Mouse (Mus musculus) midbrain, embryonic 10.5 days (tissue): Measurements from ENCODE around the gene Gm4869. TPM values are rescaled to one million over a fixed set of nuclear protein-coding genes. Genes with fewer than 3 reads are reported as not detected.
"Not testable (repeated sequence)": the region's sequence is repeated elsewhere in the genome, so short reads cannot be mapped to it uniquely, and the experiment has no call there.

Experiments used
- DNase-seq: peaks from one replicate; pipeline ENCODE4 v3.0.0-alpha.2; 2017; ENCODE audit warnings: low spot score
- H3K27ac ChIP-seq: fragments of 300-500 bp; sonication (generic); replicated peaks from 2 replicates; pipeline ENCODE4 v1.5.1; 2016; ENCODE audit warnings: mild to moderate bottlenecking
- H3K27me3 ChIP-seq: fragments of 300-500 bp; sonication (generic); 2 replicates; pipeline ENCODE4 v1.6.1; 2016; ENCODE audit warnings: low read depth, mild to moderate bottlenecking; ENCODE audit not compliant: poor library complexity, severe bottlenecking
- H3K36me3 ChIP-seq: fragments of 300-500 bp; sonication (generic); 2 replicates; pipeline ENCODE4 v1.6.1; 2016; ENCODE audit warnings: mild to moderate bottlenecking, moderate library complexity
- H3K4me1 ChIP-seq: fragments of 300-500 bp; sonication (generic); 2 replicates; pipeline ENCODE4 v1.6.1; 2016
- H3K4me3 ChIP-seq: fragments of 300-500 bp; sonication (generic); 2 replicates; pipeline ENCODE4 v1.5.1; 2016; ENCODE audit warnings: mild to moderate bottlenecking, moderate library complexity
- H3K9me3 ChIP-seq: fragments of 300-500 bp; sonication (generic); replicated peaks from 2 replicates; pipeline ENCODE4 v1.6.1; 2016; ENCODE audit warnings: mild to moderate bottlenecking
- WGBS: fragments of 180-500 bp; shearing (Covaris S2); methylation state at CpG from one replicate; pipeline ENCODE4 v1.1.7; 2016; 5-methylcytosine and 5-hydroxymethylcytosine counted together
- polyA plus RNA-seq: library from polyadenylated mRNA; unstranded; fragments of >200 nt; fragmentation: Nextera tagmentation; extraction: Ambion mirVana; gene quantifications from 2 replicates; pipeline ENCODE4 v1.2.1, GENCODE M21; 2016

Gm4869 gene
- polyA plus RNA-seq, 1 experiment from 2014 or later = not detected

- Histone ChIP-seq H3K4me1 (peaks cover 5% of the 10 kb centered on the region), H3K27ac (no peak overlapping the region), H3K4me3 (no peak overlapping the region), H3K36me3 (no peaks in the 10 kb centered on the region), H3K9me3 (no peaks in the 10 kb centered on the region), H3K27me3 (0 out of 2 replicates have a peak, but pooled peaks cover 4% of the 10 kb centered on the region)
- 41% methylated on average over 11 of the region's 11 CpGs for WGBS
- no peak for DNase-seq
These were observed 47.3 kb downstream of the Gm4869 start for GRCm38 (mm10) chr5:140492684-140493233.

GRCm38 (mm10) chr5:140498176-140498575 is 52.7 kb downstream of the Gm4869 start:
- Histone ChIP-seq H3K27ac (no peak overlapping the region), H3K27me3 (peaks cover 8% of the 10 kb centered on the region), H3K36me3 (no peaks in the 10 kb centered on the region), H3K4me3 (no peak overlapping the region), H3K9me3 (no peaks in the 10 kb centered on the region), H3K4me1 (peaks cover 15% of the 10 kb centered on the region)
- no peak for DNase-seq
- WGBS = 84% methylated on average over 6 of the region's 6 CpGs

- Histone ChIP-seq H3K4me3 (no peak overlapping the region), H3K4me1 (peaks cover 32% of the 10 kb centered on the region), H3K27me3 (peaks cover 23% of the 10 kb centered on the region), H3K27ac (no peak overlapping the region), H3K36me3 (no peaks in the 10 kb centered on the region), H3K9me3 (no peaks in the 10 kb centered on the region)
- WGBS = 92% methylated on average over 6 of the region's 6 CpGs
- DNase-seq = no peak
These were observed 55.3 kb downstream of the Gm4869 start for GRCm38 (mm10) chr5:140500736-140501135.

DNA sequence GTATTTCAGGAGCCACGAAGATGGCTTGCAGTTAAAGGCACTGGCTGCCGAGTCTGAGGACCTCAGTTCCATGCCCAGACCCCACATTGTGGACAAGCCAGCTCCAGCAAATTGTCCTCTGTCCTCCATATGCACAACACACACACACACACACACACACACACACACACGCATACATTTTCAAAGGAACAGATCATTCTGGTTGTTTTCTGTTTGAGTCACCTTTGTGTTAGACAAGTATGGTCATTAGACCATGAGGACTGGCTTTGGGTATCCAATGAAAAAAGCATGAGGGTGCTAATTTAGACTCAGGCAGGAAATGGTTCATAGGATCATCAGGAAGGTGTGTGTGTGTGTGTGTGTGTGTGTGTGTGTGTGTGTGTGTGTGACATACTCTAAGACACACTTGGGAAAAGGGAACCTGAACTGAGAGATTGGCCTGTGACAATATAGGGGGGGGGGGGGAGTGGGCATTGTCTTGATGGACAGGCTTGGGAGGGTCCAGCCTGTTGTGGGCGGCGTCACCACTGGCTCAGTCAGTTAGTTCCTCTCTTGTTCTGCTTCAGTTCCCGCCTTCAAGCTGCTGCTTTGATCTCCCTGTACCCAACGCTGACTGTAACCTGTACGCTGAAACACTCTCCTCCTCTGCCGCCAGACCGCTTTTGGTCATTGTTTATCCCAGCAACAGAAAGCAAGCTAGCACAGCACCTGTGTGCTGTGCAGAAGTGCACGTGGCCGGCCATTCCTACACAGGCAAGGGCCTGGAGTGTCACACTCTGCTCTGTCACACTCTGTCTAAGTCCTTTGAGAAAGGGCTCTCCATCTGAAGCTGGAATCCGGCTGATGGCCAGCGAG is 56.8 kb downstream of the Gm4869 start:
- peak overlapping the region; percentile 43 for H3K4me3 ChIP-seq
- peaks cover 23% of the 10 kb centered on the region for H3K27me3 ChIP-seq
- peak; percentile 47 for DNase-seq
- H3K36me3 ChIP-seq = no peaks in the 10 kb centered on the region
- H3K27ac ChIP-seq = peak overlapping the region; percentile 79
- 18% methylated on average over 14 of the region's 14 CpGs for WGBS
- H3K4me1 ChIP-seq = peaks cover 47% of the 10 kb centered on the region
- H3K9me3 ChIP-seq = no peaks in the 10 kb centered on the region

DNA sequence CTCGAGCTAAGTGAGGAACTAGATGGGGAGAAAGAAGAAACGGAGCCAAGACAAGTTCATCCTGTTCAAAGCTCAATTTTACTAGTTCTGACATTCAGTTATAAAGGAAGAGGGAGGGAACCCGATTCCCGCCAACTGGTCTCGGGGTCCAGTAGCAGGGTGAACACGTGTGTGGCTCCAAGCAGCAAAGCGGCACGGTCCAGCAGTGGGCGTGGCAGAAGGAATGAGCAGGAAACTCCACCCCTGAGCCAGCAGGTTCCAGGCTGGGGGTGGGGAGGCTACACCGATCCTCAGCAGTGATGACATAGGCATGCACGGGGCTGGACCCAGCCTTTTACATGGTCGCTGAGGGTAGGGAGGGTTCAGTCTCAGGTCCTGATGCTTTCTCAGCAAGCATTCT is 57.5 kb downstream of the Gm4869 start:
- H3K4me3 ChIP-seq = peak overlapping the region; percentile 43
- peak overlapping the region; percentile 79 for H3K27ac ChIP-seq
- peak; percentile 50 for DNase-seq
- H3K4me1 ChIP-seq = peaks cover 54% of the 10 kb centered on the region
- not testable (repeated sequence) for H3K9me3 ChIP-seq, H3K36me3 ChIP-seq
- WGBS = under 1% methylated on average over 12 of the region's 12 CpGs
- peaks cover 23% of the 10 kb centered on the region for H3K27me3 ChIP-seq

DNA sequence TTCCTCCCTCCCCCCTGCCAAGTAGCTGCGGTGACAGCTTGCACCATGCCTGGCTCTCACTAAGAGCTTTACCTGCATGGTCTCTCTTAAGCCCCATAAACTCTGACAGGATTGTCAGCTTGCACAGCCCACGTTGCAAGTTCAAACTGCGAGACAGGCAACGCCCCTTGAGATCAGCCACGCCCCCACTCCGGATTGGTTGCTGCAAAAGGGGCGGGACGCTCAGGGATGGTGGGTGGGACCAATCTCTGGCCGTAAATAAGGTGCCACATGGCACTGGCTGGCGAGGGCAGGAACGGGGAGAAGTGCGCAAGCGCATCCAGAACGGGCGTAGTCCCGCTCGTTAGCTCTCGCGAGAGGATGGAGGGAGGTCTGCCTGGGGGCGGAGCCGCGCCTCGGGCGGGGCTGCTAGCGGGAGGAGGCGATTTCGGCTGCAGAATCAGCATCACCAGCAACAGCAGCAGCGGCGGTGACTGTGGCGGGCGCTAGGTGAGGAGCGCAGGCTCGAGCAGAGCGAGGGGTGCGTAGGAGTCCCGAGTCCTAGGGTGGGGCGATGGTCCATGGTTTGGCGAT is 59.8 kb downstream of the Gm4869 start, which contains the start of gene Chst12:
Gene Chst12, plus strand, starts transcription at position 343 of the 573 bp plus-strand sequence.
- Histone ChIP-seq H3K27ac (peak within 1 kb of the TSS; percentile 85), H3K9me3 (no peaks in the 10 kb centered on the region), H3K4me3 (peak within 1 kb of the TSS; percentile 63), H3K27me3 (peaks cover 23% of the 10 kb centered on the region), H3K36me3 (no peaks in the 10 kb centered on the region), H3K4me1 (peaks cover 78% of the 10 kb centered on the region)
- WGBS = under 1% methylated on average over 38 of the region's 38 CpGs
- peak; percentile 100 for DNase-seq

DNA sequence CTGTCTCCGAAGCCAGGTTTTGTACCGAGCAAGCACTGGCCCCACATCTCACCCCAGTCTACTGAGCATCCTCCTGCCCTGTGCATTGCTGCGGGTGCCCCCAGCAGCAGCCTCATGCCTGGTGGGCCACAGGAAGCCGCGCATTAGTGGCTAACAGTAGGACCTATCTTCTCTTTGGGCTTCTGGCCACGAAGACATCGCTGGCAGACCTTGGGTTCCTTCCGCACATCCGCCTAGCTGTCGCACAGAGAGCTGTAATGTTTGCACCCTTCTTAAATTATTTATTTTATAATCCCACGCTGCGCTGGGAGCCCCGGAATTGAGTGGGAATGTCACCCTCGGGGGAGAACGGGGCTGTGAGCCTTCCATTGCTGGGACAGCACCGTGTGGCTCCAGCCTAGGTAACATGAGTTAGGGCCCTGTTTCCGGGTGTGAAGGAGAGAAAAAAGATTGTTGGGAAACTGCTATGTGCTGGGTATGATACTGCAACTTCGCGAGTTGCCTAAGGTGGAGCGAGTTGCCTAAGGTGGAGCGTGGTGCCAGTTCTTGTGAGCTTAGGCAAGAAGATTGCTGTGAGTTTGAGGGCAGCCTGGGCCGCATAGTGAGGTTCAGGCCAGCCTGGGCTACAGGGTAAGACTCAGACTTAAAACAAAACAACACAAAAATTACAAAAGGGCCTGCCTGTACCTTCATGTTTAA is 60.8 kb downstream of the Gm4869 start:
- H3K4me3 ChIP-seq = peak overlapping the region; percentile 63
- H3K27ac ChIP-seq = peak overlapping the region; percentile 85
- WGBS = 50% methylated on average over 22 of the region's 22 CpGs
- peaks cover 83% of the 10 kb centered on the region for H3K4me1 ChIP-seq
- peaks cover 23% of the 10 kb centered on the region for H3K27me3 ChIP-seq
- no peaks in the 10 kb centered on the region for H3K9me3 ChIP-seq
- no peak for DNase-seq
- no peaks in the 10 kb centered on the region for H3K36me3 ChIP-seq

DNA sequence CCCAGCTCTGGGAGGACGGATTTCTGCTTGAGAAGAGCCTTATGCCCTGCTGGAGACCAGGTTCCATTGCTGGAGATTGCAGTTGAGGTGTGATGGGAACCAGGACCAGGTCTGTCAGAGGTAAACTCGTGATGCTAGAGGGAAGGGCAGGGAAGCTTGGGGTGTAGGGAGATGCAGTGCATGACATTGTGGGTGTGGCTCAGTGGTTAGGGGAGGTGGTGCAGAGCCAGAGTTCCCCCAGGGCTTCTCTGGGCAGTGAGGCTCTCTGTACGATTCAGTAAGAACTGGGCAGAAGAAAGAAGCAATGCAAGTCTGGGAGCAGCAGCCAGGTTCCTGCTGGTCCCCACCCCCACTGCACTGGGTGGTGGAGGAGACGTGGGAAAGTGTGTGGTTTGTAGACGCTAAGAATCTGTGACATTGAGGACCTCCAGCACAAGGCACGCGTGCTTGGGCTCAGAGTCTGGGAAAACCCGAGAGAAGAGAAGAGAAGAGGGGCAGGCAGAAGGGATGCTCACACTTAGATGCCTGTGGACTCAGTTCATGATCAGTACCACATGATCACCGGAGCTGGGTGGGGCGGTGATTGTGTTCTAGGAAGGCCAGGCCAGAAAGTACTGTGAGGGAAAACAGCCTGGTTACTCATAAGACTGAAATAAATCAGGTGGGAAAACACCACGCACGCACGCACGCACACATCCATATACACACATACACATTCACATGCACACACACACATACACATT is 62.2 kb downstream of the Gm4869 start:
- Histone ChIP-seq H3K4me3 (no peak overlapping the region; the same call in 1 of the 2 replicates), H3K4me1 (peaks cover 73% of the 10 kb centered on the region)
- WGBS = 92% methylated on average over 14 of the region's 14 CpGs

GRCm38 (mm10) chr5:140508686-140509085 is 63.2 kb downstream of the Gm4869 start:
- no peaks in the 10 kb centered on the region for H3K9me3 ChIP-seq
- peaks cover 10% of the 10 kb centered on the region; the same call in 1 of the 2 replicates for H3K27me3 ChIP-seq
- DNase-seq = no peak
- H3K36me3 ChIP-seq = no peaks in the 10 kb centered on the region
- whole genome bisulfite sequencing = 51% methylated on average over 8 of the region's 8 CpGs
- H3K4me1 ChIP-seq = peaks cover 64% of the 10 kb centered on the region
- H3K27ac ChIP-seq = peak overlapping the region; percentile 46; the same call in 1 of the 2 replicates
- H3K4me3 ChIP-seq = no peak overlapping the region

More for the DNA sequence above, 62.2 kb downstream of the Gm4869 start:
- peaks cover 17% of the 10 kb centered on the region; the same call in 1 of the 2 replicates for H3K27me3 ChIP-seq
- H3K27ac ChIP-seq = no peak overlapping the region
- no peaks in the 10 kb centered on the region for H3K9me3 ChIP-seq
- DNase-seq = no peak
- H3K36me3 ChIP-seq = no peaks in the 10 kb centered on the region

- no peaks in the 10 kb centered on the region for H3K9me3 ChIP-seq
- peaks cover 67% of the 10 kb centered on the region for H3K4me1 ChIP-seq
- no peak overlapping the region for H3K27ac ChIP-seq
- peaks cover 5% of the 10 kb centered on the region; the same call in 1 of the 2 replicates for H3K27me3 ChIP-seq
- no peaks in the 10 kb centered on the region for H3K36me3 ChIP-seq
- H3K4me3 ChIP-seq = no peak overlapping the region
- no peak for DNase-seq
- WGBS = 63% methylated on average over 9 of the region's 9 CpGs
These were observed 63.8 kb downstream of the Gm4869 start for GRCm38 (mm10) chr5:140509204-140509603.

GRCm38 (mm10) chr5:140510012-140511000 is 64.9 kb downstream of the Gm4869 start:
- Histone ChIP-seq H3K4me3 (no peak overlapping the region), H3K9me3 (no peaks in the 10 kb centered on the region), H3K4me1 (peaks cover 65% of the 10 kb centered on the region), H3K27me3 (no peaks in the 10 kb centered on the region), H3K27ac (peak overlapping the region; percentile 46), H3K36me3 (no peaks in the 10 kb centered on the region)
- 73% methylated on average over 27 of the region's 27 CpGs for WGBS
- no peak for DNase-seq
